In genomic region chr5:123879928-123880327, GRCm38 (mm10) we compare ENCODE assay signal across 10 mouse cellular contexts. TPM values are rescaled to one million over a fixed set of nuclear protein-coding genes. Genes with fewer than 3 reads are reported as not detected.
DNase-seq lines count a peak whose midpoint lies in the region; ATAC-seq and TF ChIP-seq lines count a peak whose summit lies in the region.
"Had no signal": no experiment of that assay in that cellular context is flagged by ENCODE, and none has a peak within 500 bp of the region (broad histone marks: within the 10 kb centered on the region; RNA-seq: fewer than 3 reads in every experiment).

Hcar1 (minus strand) TSS chr5:123880020.

- H3K27me3 ChIP-seq in heart, embryonic 13.5 days (replicated peaks): no peaks in the 10 kb centered on the region; the same call in 1 of the 2 replicates
- no peaks in the 10 kb centered on the region for H3K27me3 ChIP-seq in stomach, embryonic 14.5 days (ENCODE audit: control insufficient read depth, insufficient read depth, low read length)
- H3K27me3 ChIP-seq: neural tube, embryonic 12.5 days had no signal

- 0 out of 2 replicates have a peak within 1 kb of the TSS, but pooled peaks have one; percentile 33 for H3K9ac ChIP-seq in heart, embryonic 13.5 days
- 0 out of 2 replicates have a peak within 1 kb of the TSS, but pooled peaks have one; percentile 7 for H3K9ac ChIP-seq in stomach, embryonic 14.5 days (replicated peaks; ENCODE audit: low read depth, low read length)
- H3K9ac ChIP-seq: neural tube, embryonic 12.5 days had no signal

- intact Hi-C loops in left cerebral cortex, adult 2 months (cut with DNase I): no loop called here
- intact Hi-C loops in left cerebral cortex, postnatal 14 days (cut with DNase I): no loop called here

- H3K4me3 ChIP-seq in left cerebral cortex, adult 2 months: peak within 1 kb of the TSS; percentile 15; the same call in 1 of the 2 replicates
- H3K4me3 ChIP-seq in heart, embryonic 13.5 days: no peak within 1 kb of the TSS
- H3K4me3 ChIP-seq in stomach, embryonic 14.5 days (ENCODE audit: low read depth, low read length): no peak within 1 kb of the TSS
- H3K4me3 ChIP-seq: neural tube, embryonic 12.5 days had no signal

- WGBS in heart, embryonic 13.5 days: 49% methylated on average over 12 of the region's 12 CpGs
- 27% methylated on average over 12 of the region's 12 CpGs for WGBS in stomach, embryonic 14.5 days

- H3K4me2 ChIP-seq in heart, embryonic 13.5 days: peak within 1 kb of the TSS; percentile 35; the same call in 1 of the 2 replicates
- peak within 1 kb of the TSS; percentile 21 for H3K4me2 ChIP-seq in stomach, embryonic 14.5 days (replicated peaks; ENCODE audit: low read depth, low read length)
- H3K4me2 ChIP-seq: neural tube, embryonic 12.5 days had no signal

- H3K9me3 ChIP-seq in heart, embryonic 13.5 days: no peaks in the 10 kb centered on the region
- no peaks in the 10 kb centered on the region for H3K9me3 ChIP-seq in stomach, embryonic 14.5 days (ENCODE audit: control insufficient read depth, low read depth, low read length)
- H3K9me3 ChIP-seq: neural tube, embryonic 12.5 days had no signal

- no peaks in the 10 kb centered on the region for H3K36me3 ChIP-seq in heart, embryonic 13.5 days
- H3K36me3 ChIP-seq in stomach, embryonic 14.5 days (ENCODE audit: control insufficient read depth, insufficient read depth, low read length): no peaks in the 10 kb centered on the region
- H3K36me3 ChIP-seq: neural tube, embryonic 12.5 days had no signal

- TF ChIP-seq CTCF in left cerebral cortex, adult 2 months (IDR thresholded peaks at IDR 0.05): no peak

- no peak for ATAC-seq in heart, embryonic 13.5 days (ENCODE audit: extremely low read depth, insufficient number of reproducible peaks, low FRiP score, low TSS enrichment)
- ATAC-seq in stomach, embryonic 14.5 days (ENCODE audit: insufficient number of reproducible peaks, insufficient read depth, low FRiP score, low read depth): peak; percentile 70; the same call in 1 of the 2 replicates
- no peak for ATAC-seq in frontal cortex, adult (ENCODE audit: low TSS enrichment)

- H3K4me1 ChIP-seq in heart, embryonic 13.5 days: peaks cover 10% of the 10 kb centered on the region; the same call in 1 of the 2 replicates
- peaks cover 19% of the 10 kb centered on the region; the same call in 1 of the 2 replicates for H3K4me1 ChIP-seq in stomach, embryonic 14.5 days (ENCODE audit: control insufficient read depth, insufficient read depth, low read length)
- H3K4me1 ChIP-seq: neural tube, embryonic 12.5 days had no signal

- H3K27ac ChIP-seq in left cerebral cortex, adult 2 months: no peak within 1 kb of the TSS
- no peak within 1 kb of the TSS for H3K27ac ChIP-seq in heart, embryonic 13.5 days (replicated peaks)
- peak within 1 kb of the TSS; percentile 79 for H3K27ac ChIP-seq in stomach, embryonic 14.5 days (ENCODE audit: low read length)
- H3K27ac ChIP-seq: neural tube, embryonic 12.5 days had no signal

- no peak for DNase-seq in left cerebral cortex, adult 2 months (ENCODE audit: extremely low spot score in 1 of 2, low spot score in 2 of 2)
- no peak for DNase-seq in left cerebral cortex, postnatal 14 days (ENCODE audit: low spot score in 2 of 2)
- DNase-seq in kidney, postnatal 14 days: peak; percentile 50
- DNase-seq in T-cell, adult 2 months (ENCODE audit: low spot score): no peak
- no peak for DNase-seq in thymus, adult 18-20 months

RNA-seq across cellular contexts. Expression of gene Hcar1, which starts in this region (rescaled TPM):
- 1 to 10 TPM; 1.5 TPM for total RNA-seq in left cerebral cortex, adult 2 months (2021)
- total RNA-seq in left cerebral cortex, postnatal 14 days (2021): 1 to 10 TPM; 1.3 to 2.0 TPM
- polyA plus RNA-seq in heart, embryonic 13.5 days (2015; fragmentation: Nextera tagmentation; extraction: Ambion mirVana): 0.10 and 0.20 TPM in 2 replicates
- 1.6 and 2.3 TPM in 2 replicates for polyA plus RNA-seq in stomach, embryonic 14.5 days (2014; fragmentation: Nextera tagmentation; extraction: Ambion mirVana)
- total RNA-seq: MEL had no signal
- polyA plus RNA-seq: neural tube, embryonic 12.5 days had no signal
